Mouse (Mus musculus): ENCODE results near the gene Speer1.
"Not testable (repeated sequence)": the region's sequence is repeated elsewhere in the genome, so short reads cannot be mapped to it uniquely, and the experiment has no call there.

Speer1 gene

DNA sequence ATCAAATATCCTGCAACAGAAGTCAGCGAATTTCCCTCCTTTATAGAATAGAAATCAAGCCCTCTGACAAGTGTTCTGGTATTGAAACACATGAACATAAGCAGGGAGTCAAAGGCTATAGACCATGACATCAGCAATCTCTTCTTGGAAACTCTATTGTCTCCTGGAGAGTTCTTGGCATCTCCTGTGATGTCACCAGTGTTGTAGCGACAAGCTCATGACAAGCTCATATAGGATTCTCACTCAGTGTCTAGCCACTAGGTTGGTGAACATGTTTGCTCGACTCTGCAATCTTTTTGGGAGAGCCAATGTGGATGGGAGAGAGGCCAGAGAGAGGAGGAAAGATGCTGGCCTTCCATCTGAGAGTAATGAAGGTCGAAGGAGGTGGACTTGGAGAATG lies at the start of gene Speer1:
Gene Speer1, plus strand, starts transcription at position 301 of the 400 bp plus-strand sequence.
- in situ Hi-C loops (cut with MboI), result not testable (repeated sequence)

Measured in mature B cell (primary cell).